Mouse (Mus musculus) CH12.LX (cell line): ENCODE data around the gene Hecw1.

Experiments
- CTCF ChIP-seq, 2 experiments: IDR thresholded peaks in 1 of 2; conservative IDR thresholded peaks in 1 of 2; 2 replicates each; pipeline ENCODE4 v1.5.1; 2011 to 2012; ENCODE audit warnings: low read depth in 2 of 2, low read length in 2 of 2, improper control_type of control experiment in 1 of 2, inconsistent platforms in 1 of 2, mild to moderate bottlenecking in 1 of 2, moderate library complexity in 1 of 2
- EP300 ChIP-seq: IDR thresholded peaks from 2 replicates; pipeline ENCODE4 v1.6.1; 2011; ENCODE audit warnings: low read length, improper control_type of control experiment
- HCFC1 ChIP-seq: IDR thresholded peaks from 2 replicates; pipeline ENCODE4 v1.6.1; 2012; ENCODE audit warnings: low read depth, mild to moderate bottlenecking, inconsistent platforms, low read length, improper control_type of control experiment
- IRF4 ChIP-seq: IDR thresholded peaks from 2 replicates; pipeline ENCODE4 v1.6.1; 2014; ENCODE audit warnings: low read depth, mild to moderate bottlenecking, inconsistent platforms, low read length, improper control_type of control experiment
- POLR2A ChIP-seq: IDR thresholded peaks from 2 replicates; pipeline ENCODE4 v1.6.1; 2011; ENCODE audit warnings: low read depth, mild to moderate bottlenecking, improper control_type of control experiment, low read length
- POLR2AphosphoS2 ChIP-seq: IDR thresholded peaks from 2 replicates; pipeline ENCODE4 v1.6.1; 2011; ENCODE audit warnings: low read depth, low read length, improper control_type of control experiment

GRCm38 (mm10) chr13:14513934-14514333 lies 9.1 kb downstream of the Hecw1 start:
- no peak for TF ChIP-seq CTCF (conservative IDR thresholded peaks at IDR 0.05 in 1 of 2, IDR thresholded peaks at IDR 0.05 in 1 of 2; ENCODE audit: low read depth in 2 of 2, low read length in 2 of 2)
- TF ChIP-seq POLR2A: no peak
- no peak for TF ChIP-seq POLR2AphosphoS2
- TF ChIP-seq EP300: no peak
- TF ChIP-seq HCFC1: no peak
- no peak for TF ChIP-seq IRF4
